Mouse (Mus musculus): ENCODE measurements around the gene Tada2a.

- TF ChIP-seq POLR2A (IDR thresholded peaks at IDR 0.05; ENCODE audit: borderline replicate concordance, control insufficient read depth, low read depth, low read length) (no peak), CTCF (IDR thresholded peaks at IDR 0.05; ENCODE audit: control insufficient read depth, insufficient read depth, low read length) (no peak)
Measured at GRCm38 (mm10) chr11:84057418-84057817, 72.0 kb downstream of the Tada2a start.

All from bone marrow, adult 2 months (tissue).